Mouse (Mus musculus) ovary, adult 10 weeks (tissue): ENCODE data around the gene Sppl3. TPM values are rescaled to one million over a fixed set of nuclear protein-coding genes. Genes with fewer than 3 reads are reported as not detected.

ENCODE experiments used
- polyA plus RNA-seq: library from polyadenylated mRNA; stranded (reverse); fragments of 350-450 nt; fragmentation: Illumina TruSeq; extraction: RNeasy Lipid Tissue Mini Kit (QIAGEN cat#74804); gene quantifications from one replicate; pipeline ENCODE4 v1.2.3, GENCODE M21; 2014

Gene Sppl3
- 155 TPM for polyA plus RNA-seq

DNA sequence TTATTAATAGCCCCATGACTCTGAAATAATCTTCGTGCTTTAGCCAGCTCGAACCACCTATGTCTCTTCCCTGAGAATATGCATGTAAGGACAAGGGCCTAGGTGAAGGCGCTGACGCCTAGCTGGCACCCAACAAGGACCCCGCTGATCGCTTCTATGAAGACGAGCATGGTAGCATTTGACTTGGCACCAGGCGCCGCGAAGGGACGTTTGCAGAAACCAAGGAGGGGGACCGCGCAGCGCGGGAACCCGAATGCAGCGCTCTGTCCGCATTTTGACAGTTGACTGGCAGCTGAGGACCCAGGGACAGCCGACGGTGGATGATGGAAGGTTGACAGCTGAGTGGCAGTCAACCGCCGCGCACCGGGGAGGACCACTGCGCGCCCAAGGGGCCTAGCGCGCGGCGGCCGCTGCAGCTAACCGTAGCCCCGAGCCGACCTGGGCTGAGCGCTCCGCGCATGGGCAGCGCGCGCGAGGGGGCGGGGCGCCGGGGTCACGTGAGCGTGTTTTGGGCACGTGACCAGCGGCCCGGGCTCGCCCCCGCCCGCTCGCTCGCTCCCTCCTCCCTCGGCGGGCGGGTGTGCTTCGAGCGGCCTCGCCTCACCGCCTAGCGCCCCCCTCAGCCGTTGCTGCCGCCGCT is at the start of gene Sppl3:
Sppl3 (plus strand) TSS at position 561 of the 640 bp plus-strand sequence.

DNA sequence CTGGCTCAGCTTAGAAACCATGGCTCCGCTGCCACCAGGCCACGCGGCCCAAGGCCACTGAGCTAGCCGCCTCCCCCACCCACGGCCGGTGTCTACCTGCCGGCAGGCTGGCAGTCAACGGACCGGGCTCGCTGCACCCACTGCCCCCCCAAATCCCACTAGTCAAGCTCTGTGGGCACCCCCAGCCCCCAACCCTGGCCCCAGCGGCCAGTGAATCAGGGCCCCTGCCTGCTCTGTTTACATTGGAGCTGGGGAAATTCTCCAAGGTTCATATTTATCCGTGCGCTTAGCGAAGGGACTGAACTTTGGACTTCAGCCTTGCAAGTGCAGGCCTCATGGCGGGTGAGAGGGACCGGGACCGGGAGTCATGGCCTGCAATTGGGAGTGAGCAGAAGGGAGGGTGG is 40.1 kb upstream of the Sppl3 start, which contains the start of gene Hnf1a:
Hnf1a (minus strand) TSS at position 271 of the 404 bp plus-strand sequence.

DNA sequence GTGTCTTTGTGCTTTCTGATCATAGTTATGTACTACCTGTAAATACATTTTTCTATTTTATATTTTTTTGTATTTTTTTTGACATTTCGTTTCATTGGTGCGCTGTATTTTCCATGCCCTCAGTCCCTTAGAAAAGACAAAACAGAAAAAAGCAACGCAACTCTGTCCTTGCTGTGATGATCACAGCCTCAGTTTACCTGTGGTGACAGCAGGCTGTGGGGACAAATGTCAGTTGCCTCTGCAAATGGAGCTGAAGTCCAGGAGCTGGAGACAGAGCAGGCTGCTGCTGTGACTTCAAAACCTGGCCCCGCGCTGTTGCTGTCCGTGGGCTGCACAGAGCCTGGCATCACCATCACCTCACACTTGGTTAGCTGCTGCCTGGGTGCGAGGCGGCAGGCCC is 87.3 kb downstream of the Sppl3 start, which contains the start of gene Gm10401:
Gm10401 (minus strand) TSS at position 101 of the 400 bp plus-strand sequence.

DNA sequence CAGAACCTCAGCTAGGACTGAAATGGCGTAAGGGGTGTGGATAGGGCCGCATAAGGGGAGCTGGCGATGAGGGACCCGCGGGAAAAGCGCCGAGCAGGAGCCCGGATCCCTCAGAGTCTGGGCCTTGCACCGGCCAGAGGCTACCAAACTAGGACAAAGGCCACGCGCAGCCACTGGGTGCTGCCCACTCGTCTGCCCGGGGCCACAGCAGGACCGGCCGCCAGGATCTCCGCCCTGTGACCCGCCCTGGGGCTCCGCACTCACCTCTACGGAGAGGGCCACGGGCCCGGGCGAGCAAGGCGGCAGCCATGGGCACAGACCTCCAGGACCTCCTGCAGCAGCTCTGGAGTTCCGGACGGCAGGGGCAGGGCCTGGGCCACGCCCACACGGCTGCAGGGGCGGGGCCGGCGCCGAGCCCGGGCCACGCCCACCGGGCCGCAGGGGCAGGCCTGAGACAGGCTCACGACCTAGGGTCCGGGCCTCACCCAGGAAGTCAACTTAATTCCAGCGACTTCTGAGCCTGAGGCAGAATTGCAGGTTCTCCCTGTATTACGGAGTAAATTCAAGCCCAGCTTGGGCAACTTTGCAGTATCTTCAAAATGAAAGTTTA is 108.1 kb downstream of the Sppl3 start, which contains the start of gene Acads:
Acads (minus strand) TSS at position 386 of the 610 bp plus-strand sequence.

DNA sequence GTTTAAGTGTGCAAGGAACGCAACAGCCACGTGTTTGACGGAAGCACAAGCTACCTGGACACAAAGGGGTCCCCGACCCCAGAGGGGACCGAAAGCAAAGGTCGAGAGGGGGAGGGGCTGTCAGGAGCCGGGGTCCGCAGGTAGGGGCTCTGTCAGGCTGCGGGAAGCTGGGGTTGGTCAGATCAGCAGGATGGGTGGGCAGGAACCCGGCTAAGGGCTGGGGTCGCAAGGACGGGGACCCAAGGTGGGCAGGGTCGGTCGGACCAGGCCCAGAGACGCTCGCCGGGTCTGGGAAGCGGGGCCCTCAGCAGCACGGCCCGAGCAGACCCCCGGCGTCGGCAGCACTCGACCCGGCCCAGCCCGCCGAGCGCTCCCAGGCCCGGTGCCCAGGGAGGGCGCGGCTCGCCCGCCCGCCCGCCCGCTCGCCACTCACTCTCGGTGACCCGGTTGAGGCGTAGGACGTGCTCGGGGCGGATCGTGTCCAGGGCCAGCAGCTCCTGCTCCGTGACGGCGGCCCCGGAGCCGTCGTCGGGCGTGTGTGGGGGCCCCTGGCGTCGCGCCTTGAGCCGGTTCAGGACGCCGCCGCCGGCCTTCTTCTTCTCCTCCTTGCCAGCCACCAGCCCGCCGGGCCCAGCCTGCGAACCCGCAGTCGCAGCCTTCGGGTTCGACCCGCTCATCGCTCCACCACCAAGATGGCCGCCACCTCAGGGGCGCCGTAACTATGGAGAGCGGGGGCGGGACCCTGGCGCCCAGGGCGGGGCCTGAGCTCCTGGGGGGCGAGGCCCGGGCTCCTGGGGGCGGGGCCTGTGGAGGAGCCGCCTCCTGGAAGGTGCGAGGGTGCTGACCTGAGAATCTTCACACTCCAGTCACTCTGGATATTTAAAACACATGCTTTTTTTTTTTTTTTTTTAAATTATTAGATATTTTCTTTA is 123.6 kb downstream of the Sppl3 start, which contains the start of gene Unc119b:
Unc119b (minus strand) TSS at position 742 of the 932 bp plus-strand sequence.

Other genes starting within 250 kb of the Sppl3 start
- gene Ankrd13a, start 236.5 kb upstream of the Sppl3 start, polyA plus RNA-seq, result 52.5 TPM
- 20.9 TPM for gene Git2, start 235.6 kb upstream of the Sppl3 start, polyA plus RNA-seq
- gene 1500011B03Rik, start 187.7 kb upstream of the Sppl3 start, polyA plus RNA-seq, result 60.0 TPM
- gene 4930519G04Rik, start 157.5 kb upstream of the Sppl3 start, polyA plus RNA-seq, result not detected
- gene Gm9936, start 152.5 kb upstream of the Sppl3 start, polyA plus RNA-seq, result not detected
- gene Oasl2, start 114.2 kb upstream of the Sppl3 start, polyA plus RNA-seq, result 56.7 TPM
- gene Oasl1, start 87.9 kb upstream of the Sppl3 start, polyA plus RNA-seq, result 0.68 TPM
- gene 2210016L21Rik, start 69.0 kb upstream of the Sppl3 start, polyA plus RNA-seq, result 0.94 TPM
- gene Hnf1a, start 40.0 kb upstream of the Sppl3 start, polyA plus RNA-seq, result not detected
- not detected for gene Gm10401, start 87.2 kb downstream of the Sppl3 start, polyA plus RNA-seq
- gene Acads, start 108.2 kb downstream of the Sppl3 start, polyA plus RNA-seq, result not detected
- gene Unc119b, start 123.8 kb downstream of the Sppl3 start, polyA plus RNA-seq, result 6.2 TPM
- 85.2 TPM for gene Mlec, start 147.0 kb downstream of the Sppl3 start, polyA plus RNA-seq
- gene Cabp1, start 183.2 kb downstream of the Sppl3 start, polyA plus RNA-seq, result 0.54 TPM
- gene Pop5, start 224.7 kb downstream of the Sppl3 start, polyA plus RNA-seq, result 4.3 TPM